ENCODE assay signal across 7 mouse cellular contexts in genomic region chr2:73351927-73352374, GRCm38 (mm10). TPM values are rescaled to one million over a fixed set of nuclear protein-coding genes. Genes with fewer than 3 reads are reported as not detected.
A peak's percentile ranks its signal among the peaks of the same experiment; 100 is the strongest.
DNase-seq lines count a peak whose midpoint lies in the region; ATAC-seq and TF ChIP-seq lines count a peak whose summit lies in the region.

No protein-coding gene starts in this region.

- H3K9ac ChIP-seq in midbrain, embryonic 14.5 days (replicated peaks; ENCODE audit: low read length) = 0 out of 2 replicates have a peak overlapping the region, but pooled peaks have one; percentile 21
- H3K9ac ChIP-seq in midbrain, embryonic 11.5 days (ENCODE audit: low read length) = no peak overlapping the region
- H3K9ac ChIP-seq in forebrain, embryonic 16.5 days (replicated peaks; ENCODE audit: low read depth, low read length) = no peak overlapping the region
- no peak overlapping the region for H3K9ac ChIP-seq in intestine, postnatal 0 days (ENCODE audit: low read depth, low read length)

- ATAC-seq in midbrain, embryonic 14.5 days (ENCODE audit: low FRiP score, low TSS enrichment) = no peak
- no peak for ATAC-seq in midbrain, embryonic 11.5 days (ENCODE audit: low FRiP score)
- peak; percentile 88 for ATAC-seq in forebrain, embryonic 16.5 days
- ATAC-seq in intestine, postnatal 0 days = no peak

- no peaks in the 10 kb centered on the region for H3K36me3 ChIP-seq in midbrain, embryonic 14.5 days (ENCODE audit: control insufficient read depth, insufficient read depth, low read length)
- H3K36me3 ChIP-seq in midbrain, embryonic 11.5 days (ENCODE audit: control insufficient read depth, insufficient read depth, low read length) = no peaks in the 10 kb centered on the region
- H3K36me3 ChIP-seq in forebrain, embryonic 16.5 days (ENCODE audit: control insufficient read depth, insufficient read depth) = no peaks in the 10 kb centered on the region
- peaks cover 8% of the 10 kb centered on the region; the same call in 1 of the 2 replicates for H3K36me3 ChIP-seq in intestine, postnatal 0 days (ENCODE audit: control insufficient read depth, insufficient read depth)

- no peaks in the 10 kb centered on the region for H3K9me3 ChIP-seq in midbrain, embryonic 14.5 days (ENCODE audit: control insufficient read depth, low read length)
- no peaks in the 10 kb centered on the region for H3K9me3 ChIP-seq in midbrain, embryonic 11.5 days (ENCODE audit: control insufficient read depth, low read length)
- no peaks in the 10 kb centered on the region for H3K9me3 ChIP-seq in forebrain, embryonic 16.5 days (ENCODE audit: control insufficient read depth, low read length)
- no peaks in the 10 kb centered on the region for H3K9me3 ChIP-seq in intestine, postnatal 0 days (ENCODE audit: control insufficient read depth)

- WGBS in midbrain, embryonic 14.5 days = 38% methylated on average over 7 of the region's 7 CpGs
- WGBS in midbrain, embryonic 11.5 days = 69% methylated on average over 7 of the region's 7 CpGs
- 9% methylated on average over 7 of the region's 7 CpGs for WGBS in forebrain, embryonic 16.5 days
- 34% methylated on average over 7 of the region's 7 CpGs for WGBS in intestine, postnatal 0 days

- H3K4me3 ChIP-seq in midbrain, embryonic 14.5 days (replicated peaks; ENCODE audit: low read depth, low read length) = no peak overlapping the region
- no peak overlapping the region for H3K4me3 ChIP-seq in midbrain, embryonic 11.5 days (ENCODE audit: low read depth, low read length)
- H3K4me3 ChIP-seq in forebrain, embryonic 16.5 days (replicated peaks; ENCODE audit: low read length) = no peak overlapping the region; the same call in 1 of the 2 replicates
- no peak overlapping the region for H3K4me3 ChIP-seq in intestine, postnatal 0 days (ENCODE audit: low read depth, low read length)

- 0 out of 2 replicates have a peak, but pooled peaks cover 8% of the 10 kb centered on the region for H3K4me1 ChIP-seq in midbrain, embryonic 14.5 days (ENCODE audit: control insufficient read depth, insufficient read depth, low read length)
- peaks cover 3% of the 10 kb centered on the region; the same call in 1 of the 2 replicates for H3K4me1 ChIP-seq in midbrain, embryonic 11.5 days (ENCODE audit: control insufficient read depth, insufficient read depth, low read length)
- H3K4me1 ChIP-seq in forebrain, embryonic 16.5 days (replicated peaks; ENCODE audit: control insufficient read depth, insufficient read depth, low read length) = peaks cover 15% of the 10 kb centered on the region
- no peaks in the 10 kb centered on the region for H3K4me1 ChIP-seq in intestine, postnatal 0 days (replicated peaks; ENCODE audit: control insufficient read depth, insufficient read depth, low read length)

- H3K4me2 ChIP-seq in midbrain, embryonic 14.5 days (ENCODE audit: low read length) = no peak overlapping the region; the same call in 1 of the 2 replicates
- H3K4me2 ChIP-seq in midbrain, embryonic 11.5 days = no peak overlapping the region
- H3K4me2 ChIP-seq in forebrain, embryonic 16.5 days (ENCODE audit: low read length) = peak overlapping the region; percentile 38
- no peak overlapping the region for H3K4me2 ChIP-seq in intestine, postnatal 0 days (replicated peaks; ENCODE audit: low read depth)

- H3K27ac ChIP-seq in midbrain, embryonic 14.5 days (replicated peaks; ENCODE audit: low read depth, low read length) = no peak overlapping the region
- H3K27ac ChIP-seq in midbrain, embryonic 11.5 days (ENCODE audit: low read depth, low read length) = no peak overlapping the region
- peak overlapping the region; percentile 65 for H3K27ac ChIP-seq in forebrain, embryonic 16.5 days (ENCODE audit: low read length)
- peak overlapping the region; percentile 15 for H3K27ac ChIP-seq in intestine, postnatal 0 days (ENCODE audit: low read depth, low read length)

- peak; percentile 3 for DNase-seq in midbrain, embryonic 14.5 days
- no peak for DNase-seq in midbrain, embryonic 11.5 days (ENCODE audit: low spot score, missing footprints)
- DNase-seq in skeletal muscle tissue, adult 2 months (ENCODE audit: low read depth, low spot score) = peak; percentile 25
- no peak for DNase-seq in T-cell, adult 2 months (ENCODE audit: low spot score)
- no peak for DNase-seq in adrenal gland, adult 18-20 months (ENCODE audit: low spot score in 2 of 2)

- TF ChIP-seq CTCF in intestine, postnatal 0 days (IDR thresholded peaks at IDR 0.05; ENCODE audit: low read depth) = no peak

- H3K27me3 ChIP-seq in midbrain, embryonic 14.5 days (ENCODE audit: control insufficient read depth, insufficient read depth, low read length) = no peaks in the 10 kb centered on the region
- no peaks in the 10 kb centered on the region for H3K27me3 ChIP-seq in midbrain, embryonic 11.5 days (ENCODE audit: control insufficient read depth, insufficient read depth, low read length)
- no peaks in the 10 kb centered on the region for H3K27me3 ChIP-seq in forebrain, embryonic 16.5 days (replicated peaks; ENCODE audit: control insufficient read depth, insufficient read depth, low read length)
- H3K27me3 ChIP-seq in intestine, postnatal 0 days (replicated peaks; ENCODE audit: control insufficient read depth, insufficient read depth, low read length) = no peaks in the 10 kb centered on the region

RNA-seq across cellular contexts. Expression of gene Gpr155, which starts 34.4 kb away (rescaled TPM):
- 9.6 and 11.0 TPM in 2 replicates for polyA plus RNA-seq in midbrain, embryonic 14.5 days (2014; fragmentation: Nextera tagmentation; extraction: Ambion mirVana)
- 3.0 and 4.3 TPM in 2 replicates for polyA plus RNA-seq in midbrain, embryonic 11.5 days (2014; fragmentation: Nextera tagmentation; extraction: Ambion mirVana)
- polyA plus RNA-seq in forebrain, embryonic 16.5 days (2015; fragmentation: Nextera tagmentation; extraction: Ambion mirVana) = 12.2 and 14.3 TPM in 2 replicates
- 18.1 and 22.6 TPM in 2 replicates for polyA plus RNA-seq in intestine, postnatal 0 days (2015; fragmentation: Nextera tagmentation; extraction: Ambion mirVana)
- total RNA-seq in adrenal gland, adult 18-20 months (2021) = 1 to 10 TPM; 6.2 to 8.4 TPM

RNA-seq across cellular contexts. Expression of gene Cir1, which starts 39.5 kb away (rescaled TPM):
- polyA plus RNA-seq in midbrain, embryonic 14.5 days (2014; fragmentation: Nextera tagmentation; extraction: Ambion mirVana) = 26.4 and 30.1 TPM in 2 replicates
- 21.4 and 25.5 TPM in 2 replicates for polyA plus RNA-seq in midbrain, embryonic 11.5 days (2014; fragmentation: Nextera tagmentation; extraction: Ambion mirVana)
- 24.6 and 26.6 TPM in 2 replicates for polyA plus RNA-seq in forebrain, embryonic 16.5 days (2015; fragmentation: Nextera tagmentation; extraction: Ambion mirVana)
- 17.1 and 19.9 TPM in 2 replicates for polyA plus RNA-seq in intestine, postnatal 0 days (2015; fragmentation: Nextera tagmentation; extraction: Ambion mirVana)
- total RNA-seq in adrenal gland, adult 18-20 months (2021) = 10 to 100 TPM; 12.9 to 16.7 TPM

RNA-seq across cellular contexts. Expression of gene Scrn3, which starts 39.5 kb away (rescaled TPM):
- 4.2 and 7.9 TPM in 2 replicates for polyA plus RNA-seq in midbrain, embryonic 14.5 days (2014; fragmentation: Nextera tagmentation; extraction: Ambion mirVana)
- polyA plus RNA-seq in midbrain, embryonic 11.5 days (2014; fragmentation: Nextera tagmentation; extraction: Ambion mirVana) = 10.7 and 11.7 TPM in 2 replicates
- polyA plus RNA-seq in forebrain, embryonic 16.5 days (2015; fragmentation: Nextera tagmentation; extraction: Ambion mirVana) = 8.7 and 9.1 TPM in 2 replicates
- polyA plus RNA-seq in intestine, postnatal 0 days (2015; fragmentation: Nextera tagmentation; extraction: Ambion mirVana) = 7.8 and 8.7 TPM in 2 replicates
- total RNA-seq in adrenal gland, adult 18-20 months (2021) = 10 to 100 TPM; 18.8 to 21.2 TPM

Comparison
In these comparisons a context has a peak if more than half of its experiments do, and no peak if none do; other contexts are left out.
1. DNase-seq: peak in midbrain, embryonic 14.5 days (single experiment) and skeletal muscle tissue, adult 2 months (single experiment); none in midbrain, embryonic 11.5 days (single experiment), T-cell, adult 2 months (single experiment) and adrenal gland, adult 18-20 months (0 of 2).
2. H3K27ac ChIP-seq: peak in forebrain, embryonic 16.5 days (single experiment) and intestine, postnatal 0 days (single experiment); none in midbrain, embryonic 14.5 days (single experiment) and midbrain, embryonic 11.5 days (single experiment).